8 mouse cellular contexts compared by ENCODE assay signal in genomic region chr2:32175508-32175907, GRCm38 (mm10). TPM values are rescaled to one million over a fixed set of nuclear protein-coding genes. Genes with fewer than 3 reads are reported as not detected.
DNase-seq lines count a peak whose midpoint lies in the region; ATAC-seq lines count a peak whose summit lies in the region.

No protein-coding gene starts in this region.

- peak; percentile 41 for DNase-seq in kidney, adult 9 months
- DNase-seq in kidney, adult 8-10 months: no peak
- DNase-seq in embryonic facial prominence, embryonic 11.5 days (ENCODE audit: low spot score): no peak
- no peak for DNase-seq in urinary bladder, postnatal 25 days (ENCODE audit: low spot score)
- DNase-seq in testis, postnatal 14 days (ENCODE audit: low spot score): no peak
- DNase-seq in urinary bladder, adult 18-20 months (ENCODE audit: low spot score in 2 of 2): no peak

- 93% methylated on average over 6 of the region's 6 CpGs for whole genome bisulfite sequencing in embryonic facial prominence, embryonic 11.5 days
- 91% methylated on average over 6 of the region's 6 CpGs for WGBS in hindbrain, embryonic 12.5 days
- WGBS in midbrain, embryonic 15.5 days: 92% methylated on average over 6 of the region's 6 CpGs

- no peak for ATAC-seq in embryonic facial prominence, embryonic 11.5 days (replicated peaks; ENCODE audit: insufficient number of reproducible peaks, low FRiP score, low TSS enrichment, low read depth)
- no peak for ATAC-seq in hindbrain, embryonic 12.5 days (ENCODE audit: low FRiP score)
- 0 out of 2 replicates have a peak, but pooled peaks have one; percentile 4 for ATAC-seq in midbrain, embryonic 15.5 days (replicated peaks)

- H3K9ac ChIP-seq in embryonic facial prominence, embryonic 11.5 days (replicated peaks; ENCODE audit: low read length): no peak overlapping the region
- H3K9ac ChIP-seq in hindbrain, embryonic 12.5 days: peak overlapping the region; percentile 61
- H3K9ac ChIP-seq in midbrain, embryonic 15.5 days: no peak overlapping the region

- no peaks in the 10 kb centered on the region for H3K9me3 ChIP-seq in embryonic facial prominence, embryonic 11.5 days (replicated peaks; ENCODE audit: control insufficient read depth, low read length)
- no peaks in the 10 kb centered on the region for H3K9me3 ChIP-seq in hindbrain, embryonic 12.5 days (replicated peaks)
- H3K9me3 ChIP-seq in midbrain, embryonic 15.5 days: no peaks in the 10 kb centered on the region

- no peaks in the 10 kb centered on the region for H3K27me3 ChIP-seq in embryonic facial prominence, embryonic 11.5 days (ENCODE audit: control insufficient read depth, insufficient read depth, low read length)
- no peaks in the 10 kb centered on the region for H3K27me3 ChIP-seq in hindbrain, embryonic 12.5 days
- H3K27me3 ChIP-seq in midbrain, embryonic 15.5 days (replicated peaks): no peaks in the 10 kb centered on the region

- H3K4me3 ChIP-seq in embryonic facial prominence, embryonic 11.5 days (ENCODE audit: low read depth, low read length): no peak overlapping the region
- H3K4me3 ChIP-seq in hindbrain, embryonic 12.5 days: no peak overlapping the region
- H3K4me3 ChIP-seq in midbrain, embryonic 15.5 days: no peak overlapping the region

- H3K36me3 ChIP-seq in embryonic facial prominence, embryonic 11.5 days (replicated peaks; ENCODE audit: control insufficient read depth, insufficient read depth, low read depth, low read length): no peaks in the 10 kb centered on the region
- no peaks in the 10 kb centered on the region for H3K36me3 ChIP-seq in hindbrain, embryonic 12.5 days
- H3K36me3 ChIP-seq in midbrain, embryonic 15.5 days (replicated peaks): no peaks in the 10 kb centered on the region

- H3K4me2 ChIP-seq in embryonic facial prominence, embryonic 11.5 days (ENCODE audit: low read depth, low read length): peak overlapping the region; percentile 13; the same call in 1 of the 2 replicates
- peak overlapping the region; percentile 36 for H3K4me2 ChIP-seq in hindbrain, embryonic 12.5 days (replicated peaks)
- H3K4me2 ChIP-seq in midbrain, embryonic 15.5 days: no peak overlapping the region

- H3K4me1 ChIP-seq in embryonic facial prominence, embryonic 11.5 days (ENCODE audit: control insufficient read depth, insufficient read depth, low read length): peaks cover 15% of the 10 kb centered on the region
- H3K4me1 ChIP-seq in hindbrain, embryonic 12.5 days: peaks cover 76% of the 10 kb centered on the region
- peaks cover 65% of the 10 kb centered on the region for H3K4me1 ChIP-seq in midbrain, embryonic 15.5 days

- H3K27ac ChIP-seq in embryonic facial prominence, embryonic 11.5 days (replicated peaks; ENCODE audit: low read depth, low read length): peak overlapping the region; percentile 82
- H3K27ac ChIP-seq in hindbrain, embryonic 12.5 days: peak overlapping the region; percentile 96
- peak overlapping the region; percentile 80 for H3K27ac ChIP-seq in midbrain, embryonic 15.5 days

RNA-seq across cellular contexts. Expression of gene Prrc2b, which starts 24.6 kb away (rescaled TPM):
- 46.2 and 48.6 TPM in 2 replicates for polyA plus RNA-seq in embryonic facial prominence, embryonic 11.5 days (2014; fragmentation: Nextera tagmentation; extraction: Ambion mirVana)
- 111 and 114 TPM in 2 replicates for polyA plus RNA-seq in hindbrain, embryonic 12.5 days (2016; fragmentation: Nextera tagmentation; extraction: Ambion mirVana)
- polyA plus RNA-seq in midbrain, embryonic 15.5 days (2015; fragmentation: Nextera tagmentation; extraction: Ambion mirVana): 85.4 and 92.2 TPM in 2 replicates
